Mouse (Mus musculus) liver, embryonic 16.5 days (tissue): ENCODE results near the gene Slc22a18. TPM values are rescaled to one million over a fixed set of nuclear protein-coding genes. Genes with fewer than 3 reads are reported as not detected.

Source experiments
- ATAC-seq: fragments of 200-750 bp; cut with Nextera tagmentation; 2 replicates; pipeline ENCODE4 v1.8.0; 2017; ENCODE audit warnings: low read depth, mild to moderate bottlenecking, moderate number of reproducible peaks, moderate library complexity
- H3K27ac ChIP-seq: fragments of 300-500 bp; sonication (generic); 2 replicates; pipeline ENCODE4 v1.5.1; 2014; ENCODE audit warnings: mild to moderate bottlenecking, low read length
- H3K27me3 ChIP-seq: fragments of 300-500 bp; sonication (generic); 2 replicates; pipeline ENCODE4 v1.6.1; 2014; ENCODE audit warnings: low read depth, low read length, mixed read lengths; ENCODE audit not compliant: control insufficient read depth, insufficient read depth
- H3K36me3 ChIP-seq: fragments of 300-500 bp; sonication (generic); 2 replicates; pipeline ENCODE4 v1.6.1; 2014; ENCODE audit warnings: mild to moderate bottlenecking; ENCODE audit not compliant: control insufficient read depth, insufficient read depth
- H3K4me1 ChIP-seq: fragments of 300-500 bp; sonication (generic); 2 replicates; pipeline ENCODE4 v1.6.1; 2014; ENCODE audit warnings: low read depth, low read length, mixed read lengths; ENCODE audit not compliant: control insufficient read depth
- H3K4me2 ChIP-seq: fragments of 300-500 bp; sonication (generic); 2 replicates; pipeline ENCODE4 v1.6.1; 2014; ENCODE audit warnings: low read depth, low read length, mixed read lengths
- H3K4me3 ChIP-seq: fragments of 300-500 bp; sonication (generic); 2 replicates; pipeline ENCODE4 v1.5.1; 2014; ENCODE audit warnings: low read depth, mild to moderate bottlenecking, low read length
- H3K9ac ChIP-seq: fragments of 300-500 bp; sonication (generic); 2 replicates; pipeline ENCODE4 v1.6.1; 2014; ENCODE audit warnings: low read depth, low read length
- H3K9me3 ChIP-seq: fragments of 300-500 bp; sonication (generic); replicated peaks from 2 replicates; pipeline ENCODE4 v1.6.1; 2016; ENCODE audit warnings: low read length; ENCODE audit not compliant: control insufficient read depth
- WGBS: fragments of 180-500 bp; shearing (Covaris S2); extraction: QIAGEN DNeasy Blood & Tissue Kit; methylation state at CpG from one replicate; pipeline ENCODE4 v1.1.7; 2014; ENCODE audit not compliant: insufficient replicate concordance; 5-methylcytosine and 5-hydroxymethylcytosine counted together
- polyA plus RNA-seq: library from polyadenylated mRNA; unstranded; fragments of >200 nt; fragmentation: Nextera tagmentation; extraction: Ambion mirVana; gene quantifications from 2 replicates; pipeline ENCODE4 v1.2.1, GENCODE M21; 2015

The Slc22a18 gene
- polyA plus RNA-seq, 1 experiment from 2014 or later: 14.4 TPM

- H3K9me3 ChIP-seq: no peaks in the 10 kb centered on the region
- no peak overlapping the region for H3K4me2 ChIP-seq
- no peak overlapping the region for H3K4me3 ChIP-seq
- H3K36me3 ChIP-seq: no peaks in the 10 kb centered on the region
- H3K27me3 ChIP-seq: no peaks in the 10 kb centered on the region
- H3K4me1 ChIP-seq: peaks cover 4% of the 10 kb centered on the region
- 25% methylated on average over 10 of the region's 10 CpGs for WGBS
- no peak overlapping the region for H3K9ac ChIP-seq
- peak; percentile 53 for ATAC-seq
- H3K27ac ChIP-seq: no peak overlapping the region
These were observed 1.3 kb downstream of the Slc22a18 start for GRCm38 (mm10) chr7:143474811-143475210.

GRCm38 (mm10) chr7:143475876-143476275 is 2.3 kb downstream of the Slc22a18 start:
- 41% methylated on average over 11 of the region's 11 CpGs for WGBS
- H3K4me2 ChIP-seq: no peak overlapping the region
- ATAC-seq: peak; percentile 71

GRCm38 (mm10) chr7:143476702-143477335 is 3.3 kb downstream of the Slc22a18 start:
- peaks cover 4% of the 10 kb centered on the region for H3K4me1 ChIP-seq
- no peak for ATAC-seq
- no peak overlapping the region for H3K4me2 ChIP-seq
- no peaks in the 10 kb centered on the region for H3K36me3 ChIP-seq
- no peak overlapping the region for H3K9ac ChIP-seq
- H3K27me3 ChIP-seq: no peaks in the 10 kb centered on the region; the same call in 1 of the 2 replicates
- no peaks in the 10 kb centered on the region for H3K9me3 ChIP-seq
- H3K27ac ChIP-seq: no peak overlapping the region
- 57% methylated on average over 3 of the region's 3 CpGs for WGBS
- H3K4me3 ChIP-seq: no peak overlapping the region

More at GRCm38 (mm10) chr7:143475876-143476275, 2.3 kb downstream of the Slc22a18 start:
- no peak overlapping the region for H3K27ac ChIP-seq
- H3K9ac ChIP-seq: no peak overlapping the region
- H3K27me3 ChIP-seq: no peaks in the 10 kb centered on the region
- H3K4me1 ChIP-seq: peaks cover 4% of the 10 kb centered on the region
- H3K4me3 ChIP-seq: no peak overlapping the region
- H3K9me3 ChIP-seq: no peaks in the 10 kb centered on the region
- H3K36me3 ChIP-seq: no peaks in the 10 kb centered on the region

GRCm38 (mm10) chr7:143477800-143478199 is 4.3 kb downstream of the Slc22a18 start:
- H3K9me3 ChIP-seq: no peaks in the 10 kb centered on the region
- no peak overlapping the region for H3K4me3 ChIP-seq
- H3K4me2 ChIP-seq: no peak overlapping the region
- peaks cover 4% of the 10 kb centered on the region for H3K4me1 ChIP-seq
- no peaks in the 10 kb centered on the region; the same call in 1 of the 2 replicates for H3K27me3 ChIP-seq
- no peaks in the 10 kb centered on the region for H3K36me3 ChIP-seq
- 67% methylated on average over 5 of the region's 5 CpGs for WGBS
- no peak for ATAC-seq
- no peak overlapping the region for H3K9ac ChIP-seq
- H3K27ac ChIP-seq: no peak overlapping the region

- no peaks in the 10 kb centered on the region for H3K9me3 ChIP-seq
- no peak overlapping the region for H3K9ac ChIP-seq
- no peak for ATAC-seq
- no peaks in the 10 kb centered on the region; the same call in 1 of the 2 replicates for H3K4me1 ChIP-seq
- 18% methylated on average over 13 of the region's 13 CpGs for WGBS
- no peak overlapping the region for H3K4me2 ChIP-seq
- no peaks in the 10 kb centered on the region for H3K36me3 ChIP-seq
- no peak overlapping the region for H3K27ac ChIP-seq
- no peaks in the 10 kb centered on the region; the same call in 1 of the 2 replicates for H3K27me3 ChIP-seq
- H3K4me3 ChIP-seq: no peak overlapping the region
These were observed 7.0 kb downstream of the Slc22a18 start for GRCm38 (mm10) chr7:143480498-143480897.

GRCm38 (mm10) chr7:143481806-143482387 is 8.4 kb downstream of the Slc22a18 start:
- no peak overlapping the region for H3K4me2 ChIP-seq
- ATAC-seq: no peak
- no peaks in the 10 kb centered on the region for H3K36me3 ChIP-seq
- no peaks in the 10 kb centered on the region for H3K9me3 ChIP-seq
- H3K27me3 ChIP-seq: no peaks in the 10 kb centered on the region; the same call in 1 of the 2 replicates
- WGBS: 35% methylated on average over 5 of the region's 5 CpGs
- no peak overlapping the region for H3K4me3 ChIP-seq
- no peak overlapping the region for H3K27ac ChIP-seq
- H3K9ac ChIP-seq: no peak overlapping the region
- no peaks in the 10 kb centered on the region for H3K4me1 ChIP-seq

- Histone ChIP-seq H3K4me3 (no peak overlapping the region), H3K36me3 (no peaks in the 10 kb centered on the region), H3K4me1 (no peaks in the 10 kb centered on the region), H3K27me3 (no peaks in the 10 kb centered on the region; the same call in 1 of the 2 replicates), H3K9me3 (no peaks in the 10 kb centered on the region), H3K4me2 (no peak overlapping the region), H3K9ac (no peak overlapping the region), H3K27ac (no peak overlapping the region)
- 20% methylated on average over 6 of the region's 6 CpGs for WGBS
- peak; percentile 67 for ATAC-seq
These were observed 9.0 kb downstream of the Slc22a18 start for GRCm38 (mm10) chr7:143482541-143482940.

- no peaks in the 10 kb centered on the region for H3K4me1 ChIP-seq
- H3K27ac ChIP-seq: no peak overlapping the region
- ATAC-seq: peak; percentile 83
- H3K4me2 ChIP-seq: no peak overlapping the region
- H3K36me3 ChIP-seq: no peaks in the 10 kb centered on the region
- no peak overlapping the region for H3K9ac ChIP-seq
- no peaks in the 10 kb centered on the region for H3K9me3 ChIP-seq
- H3K4me3 ChIP-seq: no peak overlapping the region
- H3K27me3 ChIP-seq: no peaks in the 10 kb centered on the region
- 46% methylated on average over 6 of the region's 6 CpGs for WGBS
These were observed 16.2 kb downstream of the Slc22a18 start for GRCm38 (mm10) chr7:143489735-143490134.

- H3K4me2 ChIP-seq: no peak overlapping the region
- no peak for ATAC-seq
- H3K36me3 ChIP-seq: no peaks in the 10 kb centered on the region
- H3K4me1 ChIP-seq: peaks cover 10% of the 10 kb centered on the region
- WGBS: 58% methylated on average over 6 of the region's 6 CpGs
- no peak overlapping the region for H3K9ac ChIP-seq
- no peaks in the 10 kb centered on the region for H3K9me3 ChIP-seq
- no peaks in the 10 kb centered on the region for H3K27me3 ChIP-seq
- no peak overlapping the region for H3K4me3 ChIP-seq
- H3K27ac ChIP-seq: no peak overlapping the region
These were observed 20.1 kb downstream of the Slc22a18 start for GRCm38 (mm10) chr7:143493616-143494126.
